In the genomic region with DNA sequence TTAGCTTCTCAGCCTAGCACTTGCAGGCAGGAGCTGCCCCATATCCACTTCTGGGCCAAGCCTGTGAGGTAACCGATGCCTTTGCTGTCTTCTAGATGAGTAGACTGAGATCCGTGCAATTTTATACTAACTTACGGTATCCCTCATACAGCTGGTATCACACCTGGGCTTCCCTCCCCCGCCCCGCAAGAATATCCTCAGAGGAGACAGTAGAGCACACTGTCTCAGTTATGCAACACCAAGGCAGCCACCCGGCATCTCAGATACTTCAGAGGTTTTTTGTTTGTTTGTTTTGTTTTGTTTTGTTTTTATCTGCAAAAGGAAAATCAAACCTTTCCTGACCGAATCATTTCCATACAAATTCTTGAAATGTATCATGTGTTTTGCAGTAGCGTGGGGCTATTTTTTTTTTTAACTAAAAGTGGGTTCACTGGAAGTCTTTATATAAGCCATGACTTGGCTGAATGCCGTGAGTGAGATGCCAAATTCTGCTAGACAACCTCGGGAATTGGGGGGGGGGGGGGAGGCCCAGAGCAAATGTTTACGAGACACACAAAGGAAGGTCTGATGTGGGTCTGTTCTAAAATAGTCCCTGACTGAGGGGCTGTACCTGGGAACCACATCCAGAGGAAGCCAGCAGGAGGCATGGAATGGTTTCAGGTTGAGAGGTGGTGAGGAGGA, we compare ENCODE assay signal across 10 mouse cellular contexts.
"Had no signal": no experiment of that assay in that cellular context is flagged by ENCODE, and none has a peak within 500 bp of the region (broad histone marks: within the 10 kb centered on the region; RNA-seq: fewer than 3 reads in every experiment).

No protein-coding gene starts in this region.

- H3K9me3 ChIP-seq: liver, embryonic 12.5 days; neural tube, embryonic 12.5 days had no signal

- ATAC-seq: liver, embryonic 12.5 days; lung, postnatal 0 days had no signal

- H3K4me3 ChIP-seq: liver, embryonic 12.5 days; neural tube, embryonic 12.5 days had no signal

- DNase-seq: kidney, adult 18-20 months; kidney, postnatal 14 days; lung, postnatal 36 days; midbrain, embryonic 14.5 days; right cerebral cortex, postnatal 4 days; spleen, adult 18-20 months; thymus, postnatal 4 days had no signal

- H3K4me2 ChIP-seq: liver, embryonic 12.5 days; neural tube, embryonic 12.5 days had no signal

- H3K27ac ChIP-seq: liver, embryonic 12.5 days; neural tube, embryonic 12.5 days had no signal

- H3K36me3 ChIP-seq: liver, embryonic 12.5 days; neural tube, embryonic 12.5 days had no signal

- H3K27me3 ChIP-seq: liver, embryonic 12.5 days; neural tube, embryonic 12.5 days had no signal

- H3K9ac ChIP-seq: liver, embryonic 12.5 days; neural tube, embryonic 12.5 days had no signal
